Mouse (Mus musculus): ENCODE data around the gene Rasgef1c. TPM values are rescaled to one million over a fixed set of nuclear protein-coding genes. Genes with fewer than 3 reads are reported as not detected.

Rasgef1c gene
- not detected in 2 replicates for polyA plus RNA-seq (2014; fragmentation: Nextera tagmentation; extraction: Ambion mirVana)

- peak; percentile 81 for ATAC-seq (ENCODE audit: low FRiP score, low TSS enrichment)
- peaks cover 5% of the 10 kb centered on the region; the same call in 1 of the 2 replicates for H3K4me1 ChIP-seq (ENCODE audit: control insufficient read depth, insufficient read depth, low read length)
- no peaks in the 10 kb centered on the region for H3K36me3 ChIP-seq (ENCODE audit: control insufficient read depth, insufficient read depth, low read length)
- peak within 1 kb of the TSS; percentile 100 for H3K4me2 ChIP-seq (replicated peaks; ENCODE audit: low read depth, low read length)
- no peak within 1 kb of the TSS for H3K27ac ChIP-seq (ENCODE audit: low read depth, low read length)
- peak within 1 kb of the TSS; percentile 57 for H3K4me3 ChIP-seq (ENCODE audit: low read length)
- peaks cover 32% of the 10 kb centered on the region for H3K27me3 ChIP-seq (ENCODE audit: control insufficient read depth, insufficient read depth, low read length)
- WGBS, result 3% methylated on average over 59 of the region's 99 CpGs
- peaks cover 6% of the 10 kb centered on the region; the same call in 1 of the 2 replicates for H3K9me3 ChIP-seq (ENCODE audit: control insufficient read depth, low read length)
- H3K9ac ChIP-seq (ENCODE audit: low read depth, low read length), result peak within 1 kb of the TSS; percentile 61
Observed at GRCm38 (mm10) chr11:49901659-49902458, at the start of gene Rasgef1c. Rasgef1c (plus strand) TSS chr11:49901835.

GRCm38 (mm10) chr11:49855144-49855543 lies 46.5 kb upstream of the Rasgef1c start:
- Histone ChIP-seq H3K4me3 (ENCODE audit: low read length) (no peak overlapping the region), H3K4me2 (replicated peaks; ENCODE audit: low read depth, low read length) (no peak overlapping the region), H3K27ac (ENCODE audit: low read depth, low read length) (no peak overlapping the region), H3K9ac (ENCODE audit: low read depth, low read length) (no peak overlapping the region), H3K36me3 (ENCODE audit: control insufficient read depth, insufficient read depth, low read length) (0 out of 2 replicates have a peak, but pooled peaks cover 4% of the 10 kb centered on the region), H3K4me1 (ENCODE audit: control insufficient read depth, insufficient read depth, low read length) (no peaks in the 10 kb centered on the region), H3K9me3 (ENCODE audit: control insufficient read depth, low read length) (no peaks in the 10 kb centered on the region), H3K27me3 (ENCODE audit: control insufficient read depth, insufficient read depth, low read length) (no peaks in the 10 kb centered on the region)
- 89% methylated on average over 5 of the region's 5 CpGs for WGBS
- no peak for ATAC-seq (ENCODE audit: low FRiP score, low TSS enrichment)

GRCm38 (mm10) chr11:49861139-49861538 lies 40.5 kb upstream of the Rasgef1c start:
- Histone ChIP-seq H3K27me3 (ENCODE audit: control insufficient read depth, insufficient read depth, low read length) (no peaks in the 10 kb centered on the region), H3K9ac (ENCODE audit: low read depth, low read length) (no peak overlapping the region), H3K36me3 (ENCODE audit: control insufficient read depth, insufficient read depth, low read length) (peaks cover 7% of the 10 kb centered on the region), H3K4me3 (ENCODE audit: low read length) (no peak overlapping the region), H3K4me2 (replicated peaks; ENCODE audit: low read depth, low read length) (no peak overlapping the region), H3K27ac (ENCODE audit: low read depth, low read length) (no peak overlapping the region), H3K4me1 (ENCODE audit: control insufficient read depth, insufficient read depth, low read length) (no peaks in the 10 kb centered on the region), H3K9me3 (ENCODE audit: control insufficient read depth, low read length) (no peaks in the 10 kb centered on the region)
- 92% methylated on average over 4 of the region's 4 CpGs for WGBS
- ATAC-seq (ENCODE audit: low FRiP score, low TSS enrichment), result no peak

GRCm38 (mm10) chr11:49863926-49864325 lies 37.7 kb upstream of the Rasgef1c start:
- ATAC-seq (ENCODE audit: low FRiP score, low TSS enrichment), result no peak
- Histone ChIP-seq H3K27me3 (ENCODE audit: control insufficient read depth, insufficient read depth, low read length) (no peaks in the 10 kb centered on the region), H3K36me3 (ENCODE audit: control insufficient read depth, insufficient read depth, low read length) (peaks cover 18% of the 10 kb centered on the region), H3K4me1 (ENCODE audit: control insufficient read depth, insufficient read depth, low read length) (no peaks in the 10 kb centered on the region), H3K4me2 (replicated peaks; ENCODE audit: low read depth, low read length) (no peak overlapping the region), H3K9ac (ENCODE audit: low read depth, low read length) (no peak overlapping the region), H3K27ac (ENCODE audit: low read depth, low read length) (no peak overlapping the region), H3K4me3 (ENCODE audit: low read length) (no peak overlapping the region), H3K9me3 (ENCODE audit: control insufficient read depth, low read length) (no peaks in the 10 kb centered on the region)

- 90% methylated on average over 5 of the region's 5 CpGs for WGBS
Observed at GRCm38 (mm10) chr11:49867320-49867719, 34.3 kb upstream of the Rasgef1c start.

GRCm38 (mm10) chr11:49869762-49870161 lies 31.9 kb upstream of the Rasgef1c start:
- H3K27me3 ChIP-seq (ENCODE audit: control insufficient read depth, insufficient read depth, low read length), result no peaks in the 10 kb centered on the region
- no peaks in the 10 kb centered on the region for H3K9me3 ChIP-seq (ENCODE audit: control insufficient read depth, low read length)
- H3K27ac ChIP-seq (ENCODE audit: low read depth, low read length), result no peak overlapping the region
- H3K9ac ChIP-seq (ENCODE audit: low read depth, low read length), result no peak overlapping the region
- peak; percentile 39; the same call in 1 of the 2 replicates for ATAC-seq (ENCODE audit: low FRiP score, low TSS enrichment)
- H3K4me1 ChIP-seq (ENCODE audit: control insufficient read depth, insufficient read depth, low read length), result no peaks in the 10 kb centered on the region
- H3K4me2 ChIP-seq (replicated peaks; ENCODE audit: low read depth, low read length), result no peak overlapping the region
- peaks cover 41% of the 10 kb centered on the region for H3K36me3 ChIP-seq (ENCODE audit: control insufficient read depth, insufficient read depth, low read length)
- no peak overlapping the region for H3K4me3 ChIP-seq (ENCODE audit: low read length)

More at GRCm38 (mm10) chr11:49867320-49867719, 34.3 kb upstream of the Rasgef1c start:
- no peaks in the 10 kb centered on the region for H3K4me1 ChIP-seq (ENCODE audit: control insufficient read depth, insufficient read depth, low read length)
- no peak for ATAC-seq (ENCODE audit: low FRiP score, low TSS enrichment)
- H3K27ac ChIP-seq (ENCODE audit: low read depth, low read length), result no peak overlapping the region
- no peak overlapping the region for H3K4me3 ChIP-seq (ENCODE audit: low read length)
- peaks cover 33% of the 10 kb centered on the region for H3K36me3 ChIP-seq (ENCODE audit: control insufficient read depth, insufficient read depth, low read length)
- no peaks in the 10 kb centered on the region for H3K9me3 ChIP-seq (ENCODE audit: control insufficient read depth, low read length)
- no peaks in the 10 kb centered on the region for H3K27me3 ChIP-seq (ENCODE audit: control insufficient read depth, insufficient read depth, low read length)
- H3K9ac ChIP-seq (ENCODE audit: low read depth, low read length), result no peak overlapping the region
- no peak overlapping the region for H3K4me2 ChIP-seq (replicated peaks; ENCODE audit: low read depth, low read length)

GRCm38 (mm10) chr11:49871914-49872313 lies 29.7 kb upstream of the Rasgef1c start:
- Histone ChIP-seq H3K27ac (ENCODE audit: low read depth, low read length) (no peak overlapping the region), H3K36me3 (ENCODE audit: control insufficient read depth, insufficient read depth, low read length) (peaks cover 39% of the 10 kb centered on the region), H3K9ac (ENCODE audit: low read depth, low read length) (no peak overlapping the region), H3K4me2 (replicated peaks; ENCODE audit: low read depth, low read length) (no peak overlapping the region), H3K4me1 (ENCODE audit: control insufficient read depth, insufficient read depth, low read length) (no peaks in the 10 kb centered on the region), H3K4me3 (ENCODE audit: low read length) (no peak overlapping the region), H3K27me3 (ENCODE audit: control insufficient read depth, insufficient read depth, low read length) (no peaks in the 10 kb centered on the region), H3K9me3 (ENCODE audit: control insufficient read depth, low read length) (no peaks in the 10 kb centered on the region)
- 53% methylated on average over 6 of the region's 6 CpGs for WGBS
- ATAC-seq (ENCODE audit: low FRiP score, low TSS enrichment), result no peak

- H3K4me2 ChIP-seq (replicated peaks; ENCODE audit: low read depth, low read length), result no peak overlapping the region
- no peak for ATAC-seq (ENCODE audit: low FRiP score, low TSS enrichment)
- H3K4me1 ChIP-seq (ENCODE audit: control insufficient read depth, insufficient read depth, low read length), result no peaks in the 10 kb centered on the region
- H3K4me3 ChIP-seq (ENCODE audit: low read length), result no peak overlapping the region
- peaks cover 33% of the 10 kb centered on the region for H3K36me3 ChIP-seq (ENCODE audit: control insufficient read depth, insufficient read depth, low read length)
- H3K9ac ChIP-seq (ENCODE audit: low read depth, low read length), result no peak overlapping the region
- 92% methylated on average over 6 of the region's 6 CpGs for WGBS
- no peaks in the 10 kb centered on the region for H3K9me3 ChIP-seq (ENCODE audit: control insufficient read depth, low read length)
- H3K27me3 ChIP-seq (ENCODE audit: control insufficient read depth, insufficient read depth, low read length), result no peaks in the 10 kb centered on the region
- H3K27ac ChIP-seq (ENCODE audit: low read depth, low read length), result no peak overlapping the region
Observed at GRCm38 (mm10) chr11:49872779-49873178, 28.9 kb upstream of the Rasgef1c start.
